Mouse (Mus musculus): ENCODE data around the gene Vnn3. TPM values are rescaled to one million over a fixed set of nuclear protein-coding genes. Genes with fewer than 3 reads are reported as not detected.

The Vnn3 gene
- total and polyA plus RNA-seq, 2 experiments from 2014 or later, result 0.10 TPM; not detected in 1

DNA sequence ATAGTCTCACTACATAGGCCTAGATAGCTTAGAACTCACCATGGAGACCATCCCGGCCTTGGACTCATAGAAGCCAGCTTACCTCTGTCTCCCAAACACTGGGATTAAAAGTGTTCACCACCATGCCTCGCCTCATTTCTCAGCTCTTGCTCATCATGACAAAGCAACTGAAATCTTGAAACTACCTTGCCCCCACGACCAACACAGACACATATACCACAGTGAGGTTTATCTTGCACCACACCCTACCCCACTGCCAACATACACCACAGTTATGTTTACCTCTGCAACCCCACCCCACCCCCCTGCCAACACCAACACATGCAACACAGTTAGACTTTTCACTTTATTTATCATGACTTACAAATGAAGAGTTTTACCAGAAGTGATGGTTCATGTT lies 34.8 kb downstream of the Vnn3 start:
- ATAC-seq (no peak), DNase-seq (no peak)
- no peak overlapping the region for H3K27ac ChIP-seq (ENCODE audit: low read depth, low read length)
- TF ChIP-seq CTCF (IDR thresholded peaks at IDR 0.05; ENCODE audit: low read depth), result no peak
- no peak overlapping the region for H3K4me3 ChIP-seq (ENCODE audit: low read depth, low read length)
- H3K4me1 ChIP-seq (ENCODE audit: insufficient read depth), result no peaks in the 10 kb centered on the region
- H3K9me3 ChIP-seq (ENCODE audit: low read length), result no peaks in the 10 kb centered on the region
- no peak overlapping the region for H3K4me2 ChIP-seq (ENCODE audit: low read depth)
- H3K36me3 ChIP-seq (ENCODE audit: insufficient read depth), result no peaks in the 10 kb centered on the region
- H3K9ac ChIP-seq, result no peak overlapping the region
- H3K27me3 ChIP-seq (ENCODE audit: insufficient read depth, low read length), result no peaks in the 10 kb centered on the region
- 78% methylated on average over 3 of the region's 3 CpGs for WGBS

DNA sequence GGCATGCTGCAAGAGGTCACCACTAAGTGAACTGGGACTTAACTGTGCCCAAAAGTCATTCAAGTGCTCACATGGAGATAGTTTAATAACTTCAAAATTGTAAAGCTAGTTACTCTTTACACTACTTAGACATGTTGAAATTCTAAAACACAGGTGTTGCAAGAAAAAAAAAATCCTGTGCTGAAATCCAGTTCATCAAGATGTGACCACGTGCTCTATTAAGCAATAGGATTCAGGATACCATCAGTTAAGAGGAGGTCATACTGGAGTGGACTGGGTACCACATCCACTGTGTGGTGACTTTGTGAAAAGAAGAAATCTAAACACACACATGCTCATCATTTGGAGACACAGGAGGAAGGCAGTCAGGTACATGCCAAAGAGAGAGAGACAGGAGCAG lies 41.7 kb downstream of the Vnn3 start:
- Histone ChIP-seq H3K4me1 (ENCODE audit: insufficient read depth) (no peaks in the 10 kb centered on the region), H3K4me3 (ENCODE audit: low read depth, low read length) (no peak overlapping the region), H3K9ac (no peak overlapping the region), H3K27me3 (ENCODE audit: insufficient read depth, low read length) (no peaks in the 10 kb centered on the region), H3K4me2 (ENCODE audit: low read depth) (no peak overlapping the region), H3K27ac (ENCODE audit: low read depth, low read length) (no peak overlapping the region), H3K9me3 (ENCODE audit: low read length) (no peaks in the 10 kb centered on the region), H3K36me3 (ENCODE audit: insufficient read depth) (no peaks in the 10 kb centered on the region)
- 89% methylated on average over 1 of the region's 1 CpGs for WGBS
- TF ChIP-seq CTCF (IDR thresholded peaks at IDR 0.05; ENCODE audit: low read depth), result no peak
- ATAC-seq (no peak), DNase-seq (no peak)

DNA sequence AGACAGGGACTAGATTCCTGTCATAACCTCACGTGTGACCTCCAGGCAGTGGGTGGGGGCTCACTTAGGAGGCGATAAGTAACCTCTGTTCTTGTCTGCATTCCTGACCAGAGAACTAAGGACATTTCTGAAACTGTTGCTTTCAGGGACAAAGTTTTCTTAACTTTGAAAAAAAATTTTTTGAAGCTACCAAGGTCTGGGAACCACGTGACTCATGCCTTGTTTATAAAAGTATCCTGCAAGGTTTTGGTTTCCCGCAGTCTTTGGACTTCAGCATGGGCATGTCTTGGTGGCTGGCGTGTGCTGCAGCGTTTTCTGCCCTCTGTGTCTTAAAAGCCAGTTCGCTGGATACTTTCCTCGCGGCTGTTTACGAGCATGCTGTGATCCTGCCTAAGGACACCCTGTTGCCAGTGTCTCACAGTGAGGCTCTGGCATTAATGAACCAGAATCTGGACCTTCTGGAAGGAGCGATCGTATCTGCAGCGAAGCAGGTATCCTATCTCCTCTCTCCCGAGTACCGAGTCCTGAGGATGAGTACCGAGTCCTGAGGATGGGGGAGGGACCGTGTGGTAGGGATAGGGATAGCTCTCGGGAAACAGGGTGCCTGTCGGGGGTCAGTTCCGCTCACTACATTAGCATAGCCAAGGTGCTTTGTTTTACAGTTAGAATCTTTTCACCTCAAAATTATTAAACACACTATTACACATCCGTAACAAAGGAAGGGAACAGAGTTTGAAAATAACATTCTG lies 43.5 kb downstream of the Vnn3 start, which contains the start of gene Vnn1:
TSS of gene Vnn1 (plus strand) at position 88 of the 749 bp plus-strand sequence.
- no peaks in the 10 kb centered on the region for H3K4me1 ChIP-seq (ENCODE audit: insufficient read depth)
- H3K4me3 ChIP-seq (ENCODE audit: low read depth, low read length), result no peak within 1 kb of the TSS
- H3K36me3 ChIP-seq (ENCODE audit: insufficient read depth), result no peaks in the 10 kb centered on the region
- H3K27ac ChIP-seq (ENCODE audit: low read depth, low read length), result no peak within 1 kb of the TSS
- H3K4me2 ChIP-seq (ENCODE audit: low read depth), result peak within 1 kb of the TSS; percentile 37
- H3K9me3 ChIP-seq (ENCODE audit: low read length), result no peaks in the 10 kb centered on the region
- H3K9ac ChIP-seq, result no peak within 1 kb of the TSS
- ATAC-seq, result no peak
- no peak for TF ChIP-seq CTCF (IDR thresholded peaks at IDR 0.05; ENCODE audit: low read depth)
- WGBS, result 42% methylated on average over 21 of the region's 21 CpGs
- no peak for DNase-seq
- H3K27me3 ChIP-seq (ENCODE audit: insufficient read depth, low read length), result no peaks in the 10 kb centered on the region

DNA sequence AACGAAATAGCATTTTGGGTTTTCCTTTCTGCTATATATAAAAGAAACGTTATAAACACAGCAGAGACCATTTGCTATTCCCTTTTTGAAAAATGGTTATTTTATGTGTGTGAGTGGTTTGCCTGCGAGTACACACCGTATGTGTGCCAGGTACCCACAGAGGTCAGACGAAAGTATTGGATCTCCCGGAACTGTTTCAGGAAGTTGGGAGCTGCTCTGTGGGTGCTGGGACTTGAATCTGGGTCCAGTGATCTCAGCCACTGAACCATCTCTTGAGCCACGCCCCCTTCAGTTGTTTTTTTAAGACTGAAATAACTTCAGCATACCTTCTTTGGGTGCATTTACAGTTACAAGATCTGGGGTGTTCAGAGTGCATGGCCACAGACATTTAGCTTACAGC lies 44.1 kb downstream of the Vnn3 start:
- H3K9ac ChIP-seq, result no peak overlapping the region
- no peaks in the 10 kb centered on the region for H3K27me3 ChIP-seq (ENCODE audit: insufficient read depth, low read length)
- no peaks in the 10 kb centered on the region for H3K36me3 ChIP-seq (ENCODE audit: insufficient read depth)
- no peak overlapping the region for H3K4me2 ChIP-seq (ENCODE audit: low read depth)
- H3K9me3 ChIP-seq (ENCODE audit: low read length), result no peaks in the 10 kb centered on the region
- no peak overlapping the region for H3K4me3 ChIP-seq (ENCODE audit: low read depth, low read length)
- no peak for ATAC-seq
- no peak for DNase-seq
- H3K27ac ChIP-seq (ENCODE audit: low read depth, low read length), result no peak overlapping the region
- no peak for TF ChIP-seq CTCF (IDR thresholded peaks at IDR 0.05; ENCODE audit: low read depth)
- 84% methylated on average over 7 of the region's 7 CpGs for WGBS
- no peaks in the 10 kb centered on the region for H3K4me1 ChIP-seq (ENCODE audit: insufficient read depth)

DNA sequence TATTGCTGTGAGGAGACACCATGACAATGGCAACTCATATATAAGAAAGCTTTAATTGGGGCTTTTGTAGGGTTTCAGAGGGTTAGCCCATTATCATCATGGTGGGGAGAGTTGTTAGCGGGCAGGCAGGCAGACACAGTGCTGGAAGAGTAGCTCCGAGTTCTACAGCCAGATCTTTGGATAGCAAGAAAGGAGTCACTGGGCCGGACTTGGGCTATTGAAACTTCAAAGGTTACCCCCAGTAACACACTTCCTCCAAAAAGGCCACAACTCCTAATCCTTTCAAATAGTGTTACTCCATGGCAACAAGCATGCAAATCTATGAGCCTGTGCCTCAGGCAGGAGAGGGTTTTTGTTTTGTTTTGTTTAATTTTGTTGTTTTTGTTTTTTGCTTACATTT lies 49.9 kb downstream of the Vnn3 start:
- Histone ChIP-seq H3K9me3 (ENCODE audit: low read length) (no peaks in the 10 kb centered on the region), H3K4me2 (ENCODE audit: low read depth) (no peak overlapping the region), H3K27ac (ENCODE audit: low read depth, low read length) (no peak overlapping the region), H3K4me3 (ENCODE audit: low read depth, low read length) (no peak overlapping the region), H3K36me3 (ENCODE audit: insufficient read depth) (no peaks in the 10 kb centered on the region), H3K4me1 (ENCODE audit: insufficient read depth) (no peaks in the 10 kb centered on the region), H3K27me3 (ENCODE audit: insufficient read depth, low read length) (no peaks in the 10 kb centered on the region), H3K9ac (no peak overlapping the region)
- TF ChIP-seq CTCF (IDR thresholded peaks at IDR 0.05; ENCODE audit: low read depth), result no peak
- DNase-seq (no peak), ATAC-seq (peak; percentile 82)
- 16% methylated on average over 3 of the region's 3 CpGs for WGBS

DNA sequence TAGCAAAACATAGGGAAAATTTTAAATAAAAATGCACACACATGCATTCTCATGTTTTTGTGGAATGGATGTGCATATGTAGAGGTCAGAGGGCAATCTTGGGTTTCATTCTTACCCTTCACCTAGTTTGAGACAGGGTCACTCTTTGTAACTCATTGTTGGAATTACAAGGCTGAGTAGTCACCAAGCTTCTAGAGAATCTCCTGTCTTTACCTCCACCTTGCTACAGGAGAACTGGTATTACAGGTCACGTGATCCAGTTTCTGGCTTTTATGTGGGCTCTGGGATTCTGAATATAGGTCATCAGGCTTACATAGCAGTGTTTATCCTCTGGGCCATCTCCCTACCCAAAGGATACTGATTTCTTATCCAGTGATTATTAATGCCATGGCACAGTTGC lies 54.4 kb downstream of the Vnn3 start:
- no peaks in the 10 kb centered on the region for H3K27me3 ChIP-seq (ENCODE audit: insufficient read depth, low read length)
- WGBS, result 98% methylated on average over 1 of the region's 1 CpGs

More for the DNA sequence above, 54.4 kb downstream of the Vnn3 start:
- DNase-seq (no peak), ATAC-seq (no peak)
- H3K9ac ChIP-seq, result no peak overlapping the region
- no peak overlapping the region for H3K4me3 ChIP-seq (ENCODE audit: low read depth, low read length)
- no peak for TF ChIP-seq CTCF (IDR thresholded peaks at IDR 0.05; ENCODE audit: low read depth)
- H3K4me2 ChIP-seq (ENCODE audit: low read depth), result no peak overlapping the region
- H3K27ac ChIP-seq (ENCODE audit: low read depth, low read length), result no peak overlapping the region
- no peaks in the 10 kb centered on the region for H3K9me3 ChIP-seq (ENCODE audit: low read length)
- no peaks in the 10 kb centered on the region for H3K36me3 ChIP-seq (ENCODE audit: insufficient read depth)
- H3K4me1 ChIP-seq (ENCODE audit: insufficient read depth), result no peaks in the 10 kb centered on the region

Other genes with a start within 250 kb of the Vnn3 start
- 2,036 and 2,577 TPM in 2 replicates for gene Rps12, start 64.2 kb upstream of the Vnn3 start, total RNA-seq (2014; rRNA removed)
- 134 and 170 TPM in 2 replicates for gene Rps12, start 64.2 kb upstream of the Vnn3 start, polyA plus RNA-seq (2015; fragmentation: Nextera tagmentation; extraction: Ambion mirVana)
- gene Slc18b1, start 54.5 kb upstream of the Vnn3 start, total RNA-seq (2014; rRNA removed), result 14.6 and 18.2 TPM in 2 replicates
- gene Slc18b1, start 54.5 kb upstream of the Vnn3 start, polyA plus RNA-seq (2015; fragmentation: Nextera tagmentation; extraction: Ambion mirVana), result 13.2 and 15.0 TPM in 2 replicates
- 0.38 and 0.43 TPM in 2 replicates for gene Vnn1, start 43.2 kb downstream of the Vnn3 start, total RNA-seq (2014; rRNA removed)
- gene Vnn1, start 43.2 kb downstream of the Vnn3 start, polyA plus RNA-seq (2015; fragmentation: Nextera tagmentation; extraction: Ambion mirVana), result 0.92 and 0.98 TPM in 2 replicates
- gene Taar1, start 68.9 kb downstream of the Vnn3 start, total RNA-seq (2014; rRNA removed), result not detected in 2 replicates
- not detected in 2 replicates for gene Taar1, start 68.9 kb downstream of the Vnn3 start, polyA plus RNA-seq (2015; fragmentation: Nextera tagmentation; extraction: Ambion mirVana)
- not detected in 2 replicates for gene Taar2, start 87.1 kb downstream of the Vnn3 start, total RNA-seq (2014; rRNA removed)
- gene Taar2, start 87.1 kb downstream of the Vnn3 start, polyA plus RNA-seq (2015; fragmentation: Nextera tagmentation; extraction: Ambion mirVana), result 0.15 and 0.19 TPM in 2 replicates
- not detected in 2 replicates for gene Taar3, start 98.1 kb downstream of the Vnn3 start, total RNA-seq (2014; rRNA removed)
- gene Taar3, start 98.1 kb downstream of the Vnn3 start, polyA plus RNA-seq (2015; fragmentation: Nextera tagmentation; extraction: Ambion mirVana), result not detected in 2 replicates
- not detected in 2 replicates for gene Taar4, start 109.0 kb downstream of the Vnn3 start, total RNA-seq (2014; rRNA removed)
- not detected in 2 replicates for gene Taar4, start 109.0 kb downstream of the Vnn3 start, polyA plus RNA-seq (2015; fragmentation: Nextera tagmentation; extraction: Ambion mirVana)
- gene Taar5, start 119.2 kb downstream of the Vnn3 start, total RNA-seq (2014; rRNA removed), result not detected in 2 replicates
- not detected in 2 replicates for gene Taar5, start 119.2 kb downstream of the Vnn3 start, polyA plus RNA-seq (2015; fragmentation: Nextera tagmentation; extraction: Ambion mirVana)
- gene Taar6, start 134.2 kb downstream of the Vnn3 start, total RNA-seq (2014; rRNA removed), result not detected in 2 replicates
- not detected in 2 replicates for gene Taar6, start 134.2 kb downstream of the Vnn3 start, polyA plus RNA-seq (2015; fragmentation: Nextera tagmentation; extraction: Ambion mirVana)
- gene Taar7a, start 142.0 kb downstream of the Vnn3 start, total RNA-seq (2014; rRNA removed), result not detected in 2 replicates
- gene Taar7a, start 142.0 kb downstream of the Vnn3 start, polyA plus RNA-seq (2015; fragmentation: Nextera tagmentation; extraction: Ambion mirVana), result not detected in 2 replicates
- not detected in 2 replicates for gene Taar7b, start 148.5 kb downstream of the Vnn3 start, total RNA-seq (2014; rRNA removed)
- not detected in 2 replicates for gene Taar7b, start 148.5 kb downstream of the Vnn3 start, polyA plus RNA-seq (2015; fragmentation: Nextera tagmentation; extraction: Ambion mirVana)
- not detected in 2 replicates for gene Taar7d, start 175.8 kb downstream of the Vnn3 start, total RNA-seq (2014; rRNA removed)
- gene Taar7d, start 175.8 kb downstream of the Vnn3 start, polyA plus RNA-seq (2015; fragmentation: Nextera tagmentation; extraction: Ambion mirVana), result not detected in 2 replicates
- gene Taar7e, start 186.2 kb downstream of the Vnn3 start, total RNA-seq (2014; rRNA removed), result not detected in 2 replicates
- not detected in 2 replicates for gene Taar7e, start 186.2 kb downstream of the Vnn3 start, polyA plus RNA-seq (2015; fragmentation: Nextera tagmentation; extraction: Ambion mirVana)
- gene Taar7f, start 198.0 kb downstream of the Vnn3 start, total RNA-seq (2014; rRNA removed), result not detected in 2 replicates
- gene Taar7f, start 198.0 kb downstream of the Vnn3 start, polyA plus RNA-seq (2015; fragmentation: Nextera tagmentation; extraction: Ambion mirVana), result not detected in 2 replicates
- not detected in 2 replicates for gene Taar8a, start 225.0 kb downstream of the Vnn3 start, total RNA-seq (2014; rRNA removed)
- gene Taar8a, start 225.0 kb downstream of the Vnn3 start, polyA plus RNA-seq (2015; fragmentation: Nextera tagmentation; extraction: Ambion mirVana), result not detected in 2 replicates
- gene Taar8b, start 240.8 kb downstream of the Vnn3 start, total RNA-seq (2014; rRNA removed), result not detected in 2 replicates
- not detected in 2 replicates for gene Taar8b, start 240.8 kb downstream of the Vnn3 start, polyA plus RNA-seq (2015; fragmentation: Nextera tagmentation; extraction: Ambion mirVana)